Mouse (Mus musculus) mouse embryonic stem cell (cell line): ENCODE data around the gene Ngp.
"Not testable (repeated sequence)": the region's sequence is repeated elsewhere in the genome, so short reads cannot be mapped to it uniquely, and the experiment has no call there.

Source experiments
- in situ Hi-C, 2 experiments: fragments of 300-500 bp; cut with MboI; formaldehyde crosslinking; loops; 1 replicate in 1 of 2; 3 replicates in 1 of 2; pipeline ENCODE4 v1.14.3; 2019 to 2020; ENCODE audit warnings: low sequenced_read_pairs in 2 of 2, low pct_unique_long_range_greater_than_20kb in 1 of 2, mixed read lengths in 1 of 2; ENCODE audit not compliant: unreplicated experiment in 1 of 2

Ngp gene

GRCm38 (mm10) chr9:110419511-110420112, at the start of gene Ngp:
Gene Ngp (plus strand): TSS chr9:110419747.
- in situ Hi-C loops: loop anchor here in 1 of 2 experiments (5.0 kb wide), 1 partner anchor 203 kb away; the partner anchor contains the start of gene Nradd

- in situ Hi-C loops: no loop called here
Observed at GRCm38 (mm10) chr9:110369860-110370259, 49.7 kb upstream of the Ngp start.

GRCm38 (mm10) chr9:110373871-110374270, 45.7 kb upstream of the Ngp start:
- in situ Hi-C loops: no loop called here

- in situ Hi-C loops: no loop called here
Observed at GRCm38 (mm10) chr9:110375668-110376067, 43.9 kb upstream of the Ngp start.

- in situ Hi-C loops: not testable (repeated sequence)
Observed at GRCm38 (mm10) chr9:110377655-110378054, 41.9 kb upstream of the Ngp start.

- in situ Hi-C loops: no loop called here
Observed at GRCm38 (mm10) chr9:110379361-110379760, 40.2 kb upstream of the Ngp start.

GRCm38 (mm10) chr9:110380662-110381061, 38.9 kb upstream of the Ngp start:
- in situ Hi-C loops: no loop called here

- in situ Hi-C loops: no loop called here
Observed at GRCm38 (mm10) chr9:110381292-110381691, 38.3 kb upstream of the Ngp start.

- in situ Hi-C loops: no loop called here
Observed at GRCm38 (mm10) chr9:110384369-110384929, 35.1 kb upstream of the Ngp start.

- in situ Hi-C loops: no loop called here
Observed at GRCm38 (mm10) chr9:110388011-110388410, 31.5 kb upstream of the Ngp start.

- in situ Hi-C loops: no loop called here
Observed at GRCm38 (mm10) chr9:110390843-110391242, 28.7 kb upstream of the Ngp start.

- in situ Hi-C loops: no loop called here
Observed at GRCm38 (mm10) chr9:110393295-110393694, 26.3 kb upstream of the Ngp start.

GRCm38 (mm10) chr9:110400650-110401049, 18.9 kb upstream of the Ngp start:
- in situ Hi-C loops: no loop called here

GRCm38 (mm10) chr9:110402731-110403130, 16.8 kb upstream of the Ngp start:
- in situ Hi-C loops: no loop called here

GRCm38 (mm10) chr9:110403240-110403639, 16.3 kb upstream of the Ngp start:
- in situ Hi-C loops: not testable (repeated sequence)

- in situ Hi-C loops: no loop called here
Observed at GRCm38 (mm10) chr9:110407311-110408098, 12.0 kb upstream of the Ngp start.

GRCm38 (mm10) chr9:110408099-110408773, 11.3 kb upstream of the Ngp start, which contains the start of gene Ptpn23:
Gene Ptpn23 (minus strand): TSS chr9:110408213.
- in situ Hi-C loops: no loop called here

GRCm38 (mm10) chr9:110410908-110411887, 8.3 kb upstream of the Ngp start:
- in situ Hi-C loops: no loop called here
